Mouse (Mus musculus) MEL (cell line): ENCODE measurements around the gene Gm19684. TPM values are rescaled to one million over a fixed set of nuclear protein-coding genes. Genes with fewer than 3 reads are reported as not detected.

Source experiments
- polyA plus RNA-seq, 2 experiments: library from polyadenylated mRNA; stranded (reverse) in 1 of 2; unstranded in 1 of 2; fragments of >175 nt in 1 of 2; fragments of >200 nt in 1 of 2; gene quantifications; 2 replicates each; pipeline versions ENCODE4 v1.2.1 to v1.2.4; 2012; ENCODE audit warnings: low replicate concordance in 2 of 2, low read depth in 1 of 2; ENCODE audit not compliant: insufficient read length in 2 of 2, insufficient read depth in 1 of 2, missing spikeins in 1 of 2
- total RNA-seq: library from RNA; depleted of rRNA; stranded (reverse); fragments of 300-350 nt; gene quantifications from 2 replicates; pipeline ENCODE4 v1.2.3, GENCODE M21; 2012; rRNA removed

Gene Gm19684
- total and polyA plus RNA-seq, 3 experiments: not detected

Other genes starting within 250 kb of the Gm19684 start
- gene Dhx16, start 241.9 kb upstream of the Gm19684 start, total RNA-seq: 75.4 and 79.2 TPM in 2 replicates
- 100 to 1,000 TPM in 1 of 2 experiments, not detected in 1; 101 TPM for gene Dhx16, start 241.9 kb upstream of the Gm19684 start, polyA plus RNA-seq
- 10.9 and 11.4 TPM in 2 replicates for gene 2310061I04Rik, start 224.2 kb upstream of the Gm19684 start, total RNA-seq
- gene 2310061I04Rik, start 224.2 kb upstream of the Gm19684 start, polyA plus RNA-seq: 100 to 1,000 TPM in 1 of 2 experiments, not detected in 1; 106 TPM
- 4.4 and 4.6 TPM in 2 replicates for gene Atat1, start 211.6 kb upstream of the Gm19684 start, total RNA-seq
- gene Atat1, start 211.6 kb upstream of the Gm19684 start, polyA plus RNA-seq: 10 to 100 TPM in 1 of 2 experiments, not detected in 1; 14.4 TPM
- 149 and 179 TPM in 2 replicates for gene Mrps18b, start 205.3 kb upstream of the Gm19684 start, total RNA-seq
- 100 to 1,000 TPM in 1 of 2 experiments, not detected in 1; 239 TPM for gene Mrps18b, start 205.3 kb upstream of the Gm19684 start, polyA plus RNA-seq
- gene Ppp1r10, start 205.2 kb upstream of the Gm19684 start, total RNA-seq: 24.2 and 25.3 TPM in 2 replicates
- gene Ppp1r10, start 205.2 kb upstream of the Gm19684 start, polyA plus RNA-seq: 10 to 100 TPM in 1 of 2 experiments, not detected in 1; 61.4 TPM
- 137 and 142 TPM in 2 replicates for gene Abcf1, start 151.9 kb upstream of the Gm19684 start, total RNA-seq
- 100 to 1,000 TPM in 1 of 2 experiments, not detected in 1; 312 TPM for gene Abcf1, start 151.9 kb upstream of the Gm19684 start, polyA plus RNA-seq
- 50.7 and 57.1 TPM in 2 replicates for gene Gnl1, start 141.8 kb upstream of the Gm19684 start, total RNA-seq
- gene Gnl1, start 141.8 kb upstream of the Gm19684 start, polyA plus RNA-seq: 10 to 100 TPM in 1 of 2 experiments, not detected in 1; 98.5 TPM
- 12.2 and 13.8 TPM in 2 replicates for gene Prr3, start 141.4 kb upstream of the Gm19684 start, total RNA-seq
- gene Prr3, start 141.4 kb upstream of the Gm19684 start, polyA plus RNA-seq: 10 to 100 TPM in 1 of 2 experiments, not detected in 1; 48.1 TPM
- 25.4 and 25.9 TPM in 2 replicates for gene H2-T24, start 101.1 kb upstream of the Gm19684 start, total RNA-seq
- 10 to 100 TPM in 1 of 2 experiments, not detected in 1; 14.1 TPM for gene H2-T24, start 101.1 kb upstream of the Gm19684 start, polyA plus RNA-seq
- 18.3 and 20.3 TPM in 2 replicates for gene H2-T23, start 88.8 kb upstream of the Gm19684 start, total RNA-seq
- 10 to 100 TPM in 1 of 2 experiments, not detected in 1; 12.2 TPM for gene H2-T23, start 88.8 kb upstream of the Gm19684 start, polyA plus RNA-seq
- 22.5 and 27.0 TPM in 2 replicates for gene H2-T22, start 78.9 kb upstream of the Gm19684 start, total RNA-seq
- 10 to 100 TPM in 1 of 2 experiments, not detected in 1; 45.5 TPM for gene H2-T22, start 78.9 kb upstream of the Gm19684 start, polyA plus RNA-seq
- not detected in 2 replicates for gene Gm6034, start 78.7 kb upstream of the Gm19684 start, total RNA-seq
- under 1 TPM in 1 of 2 experiments, not detected in 1; 0.11 TPM for gene Gm6034, start 78.7 kb upstream of the Gm19684 start, polyA plus RNA-seq
- 5.8 and 6.4 TPM in 2 replicates for gene Gm11127, start 63.3 kb upstream of the Gm19684 start, total RNA-seq
- gene Gm11127, start 63.3 kb upstream of the Gm19684 start, polyA plus RNA-seq: 1 to 10 TPM in 1 of 2 experiments, not detected in 1; 1.5 TPM
- gene Gm7030, start 7.7 kb downstream of the Gm19684 start, total RNA-seq: not detected in 2 replicates
- not detected for gene Gm7030, start 7.7 kb downstream of the Gm19684 start, polyA plus RNA-seq
- not detected in 2 replicates for gene Gm8909, start 46.9 kb downstream of the Gm19684 start, total RNA-seq
- 1 to 10 TPM in 1 of 2 experiments, not detected in 1; 3.0 TPM for gene Gm8909, start 46.9 kb downstream of the Gm19684 start, polyA plus RNA-seq
- not detected in 2 replicates for gene H2-T3, start 68.6 kb downstream of the Gm19684 start, total RNA-seq
- not detected for gene H2-T3, start 68.6 kb downstream of the Gm19684 start, polyA plus RNA-seq
- 57.8 and 63.8 TPM in 2 replicates for gene Rpp21, start 136.4 kb downstream of the Gm19684 start, total RNA-seq
- gene Rpp21, start 136.4 kb downstream of the Gm19684 start, polyA plus RNA-seq: 100 to 1,000 TPM in 1 of 2 experiments, not detected in 1; 116 TPM
- 9.4 and 13.5 TPM in 2 replicates for gene Trim39, start 150.6 kb downstream of the Gm19684 start, total RNA-seq
- 10 to 100 TPM in 1 of 2 experiments, not detected in 1; 16.0 TPM for gene Trim39, start 150.6 kb downstream of the Gm19684 start, polyA plus RNA-seq
- not detected in 2 replicates for gene H2-M10.2, start 164.8 kb downstream of the Gm19684 start, total RNA-seq
- not detected for gene H2-M10.2, start 164.8 kb downstream of the Gm19684 start, polyA plus RNA-seq
- not detected in 2 replicates for gene H2-M10.1, start 204.5 kb downstream of the Gm19684 start, total RNA-seq
- not detected for gene H2-M10.1, start 204.5 kb downstream of the Gm19684 start, polyA plus RNA-seq
- not detected in 2 replicates for gene H2-M10.3, start 246.7 kb downstream of the Gm19684 start, total RNA-seq
- gene H2-M10.3, start 246.7 kb downstream of the Gm19684 start, polyA plus RNA-seq: not detected